Mouse (Mus musculus) A20 (cell line): ENCODE data around the gene Gtf3c5.
A peak's percentile ranks its signal among the peaks of the same experiment; 100 is the strongest.

Source experiments
- DNase-seq: peaks from one replicate; pipeline ENCODE4 v3.0.0-alpha.2; 2011; ENCODE audit warnings: low read depth, low spot score

Gene Gtf3c5

DNA sequence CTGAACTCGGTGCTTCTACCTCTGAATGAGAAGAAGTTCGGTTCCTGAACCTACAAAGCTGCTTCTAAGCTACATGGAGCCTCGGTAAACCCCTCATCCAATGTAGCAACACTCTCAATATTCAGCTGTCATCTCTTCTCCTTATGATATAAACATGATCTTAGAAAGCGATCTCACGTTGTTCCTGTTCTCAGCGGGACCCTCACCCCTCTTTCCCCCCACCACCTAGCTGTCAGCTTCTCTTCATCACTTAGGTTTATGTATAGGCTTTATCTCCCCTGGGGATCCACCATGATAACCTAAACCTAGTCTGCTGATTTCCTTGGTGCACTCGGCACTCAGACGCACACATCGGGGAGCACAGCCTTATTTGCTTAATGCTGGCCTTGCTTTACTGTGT lies at the start of gene Gtf3c5:
Gtf3c5 (minus strand) TSS at position 101 of the 400 bp plus-strand sequence.
- DNase-seq, result no peak

- DNase-seq, result peak; percentile 34
These were observed 49.6 kb upstream of the Gtf3c5 start for GRCm38 (mm10) chr2:28633136-28633535.

DNA sequence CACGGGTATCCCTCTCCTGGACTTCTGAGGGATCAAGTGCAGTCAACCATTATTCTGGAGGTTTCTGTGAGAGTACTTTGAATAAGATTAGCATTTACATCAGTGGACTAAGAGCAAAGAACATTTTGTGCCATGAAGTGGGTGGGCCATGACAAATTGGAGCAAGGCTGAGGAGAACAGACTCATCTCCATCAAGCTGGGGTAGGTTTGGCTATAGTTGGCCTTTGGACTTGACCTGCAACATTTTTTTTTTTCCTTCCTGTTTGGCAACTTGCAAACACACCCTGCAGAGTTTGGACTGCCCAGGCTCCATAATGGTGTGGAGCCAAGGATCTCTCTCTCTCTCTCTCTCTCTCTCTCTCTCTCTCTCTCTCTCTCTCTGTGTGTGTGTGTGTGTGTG lies 49.1 kb upstream of the Gtf3c5 start:
- DNase-seq, result no peak

GRCm38 (mm10) chr2:28629911-28630381 lies 46.4 kb upstream of the Gtf3c5 start:
- DNase-seq, result peak; percentile 64

GRCm38 (mm10) chr2:28628053-28628452 lies 44.5 kb upstream of the Gtf3c5 start:
- peak; percentile 32 for DNase-seq

DNA sequence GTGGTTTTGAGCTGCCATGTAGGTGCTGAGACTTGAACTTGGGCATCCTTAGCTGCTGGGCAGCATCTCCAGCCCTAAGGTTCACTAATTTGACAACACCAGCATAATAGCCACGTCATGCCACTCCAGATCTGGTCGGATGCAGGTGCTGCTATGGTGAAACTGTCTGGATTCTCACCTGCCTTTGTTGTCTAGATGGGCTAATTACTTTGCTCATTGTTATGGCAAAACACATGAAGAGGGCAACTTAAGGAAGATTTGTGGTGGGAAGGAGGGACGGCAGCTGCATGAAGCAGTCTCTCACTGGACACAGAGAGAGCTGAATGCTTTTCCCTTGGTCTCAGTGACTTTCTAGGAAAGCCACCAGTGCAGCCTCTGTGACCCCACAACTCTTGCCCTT lies 42.5 kb upstream of the Gtf3c5 start:
- DNase-seq, result no peak

- DNase-seq, result no peak
These were observed 41.3 kb upstream of the Gtf3c5 start for GRCm38 (mm10) chr2:28624870-28625269.

- DNase-seq, result peak; percentile 89
These were observed 39.1 kb upstream of the Gtf3c5 start for GRCm38 (mm10) chr2:28622521-28623124.

DNA sequence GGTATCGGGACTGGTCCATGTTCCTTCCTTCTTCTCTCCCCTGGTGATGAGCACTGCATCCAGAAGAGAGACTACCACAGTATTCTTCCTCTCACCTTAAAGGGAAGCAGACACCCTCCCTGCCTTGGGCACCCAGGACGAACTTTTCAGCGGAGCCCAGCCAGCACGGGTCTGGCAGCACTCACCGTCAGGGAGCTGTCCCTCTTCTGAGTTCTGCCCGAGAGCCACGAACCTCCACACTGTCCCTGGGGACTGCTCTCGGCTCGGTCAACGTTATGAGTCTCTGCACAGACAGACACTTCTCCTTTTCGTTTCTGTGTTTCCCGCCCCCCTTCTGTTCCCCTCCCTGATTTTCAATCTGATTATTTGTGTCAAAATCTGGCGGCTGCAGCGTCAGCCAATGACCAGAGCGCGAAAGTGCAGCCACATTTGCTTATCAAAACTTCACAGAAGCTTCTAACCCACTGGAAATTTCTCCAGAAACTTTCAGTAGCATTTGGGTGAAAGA lies 38.2 kb upstream of the Gtf3c5 start, which contains the start of gene Gfi1b:
Gfi1b (minus strand) TSS at position 319 of the 508 bp plus-strand sequence.
- DNase-seq, result peak; percentile 96

GRCm38 (mm10) chr2:28621111-28621510 lies 37.6 kb upstream of the Gtf3c5 start:
- no peak for DNase-seq

- DNase-seq, result no peak
These were observed 37.0 kb upstream of the Gtf3c5 start for GRCm38 (mm10) chr2:28620522-28620921.

DNA sequence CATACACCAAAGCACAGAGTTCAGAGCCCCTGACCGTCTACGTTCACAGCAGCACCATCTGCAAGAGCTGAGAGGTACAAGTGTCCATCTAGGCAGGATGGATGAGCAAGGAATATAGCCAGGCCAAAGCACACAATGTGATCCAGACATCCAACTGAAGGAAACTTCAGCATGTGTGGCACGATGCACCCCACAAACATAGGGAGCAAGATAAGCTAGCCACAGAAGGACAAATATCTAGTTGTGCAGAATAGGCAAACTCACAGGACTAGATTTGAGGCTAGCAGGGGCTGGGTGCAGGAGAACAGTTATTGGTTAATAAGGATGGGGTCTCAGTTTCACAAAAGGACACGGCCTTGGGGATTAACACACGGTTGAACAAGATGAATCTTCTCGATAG lies 35.8 kb upstream of the Gtf3c5 start:
- DNase-seq, result no peak

GRCm38 (mm10) chr2:28618777-28619336 lies 35.3 kb upstream of the Gtf3c5 start:
- no peak for DNase-seq

GRCm38 (mm10) chr2:28617498-28618486 lies 34.2 kb upstream of the Gtf3c5 start:
- no peak for DNase-seq

DNA sequence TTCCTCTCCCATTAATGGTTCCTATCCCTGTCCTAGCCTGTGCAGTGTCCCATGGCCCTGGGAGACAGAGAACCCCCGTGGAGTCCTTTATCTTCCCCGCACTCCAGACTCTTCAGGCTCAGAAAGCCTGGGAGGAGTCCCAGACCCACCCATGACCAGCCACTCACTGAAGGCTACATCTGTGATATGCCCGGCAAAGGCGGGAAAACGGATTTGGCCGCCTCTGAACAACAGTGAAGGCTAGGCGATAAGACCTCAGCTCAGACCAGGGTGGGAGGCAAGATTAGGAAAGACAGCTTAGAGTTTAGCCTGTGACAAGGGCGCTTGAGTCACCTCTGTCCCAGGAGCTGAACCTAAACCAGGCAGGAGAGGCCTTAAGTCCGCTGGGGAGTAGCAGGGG lies 33.3 kb upstream of the Gtf3c5 start:
- no peak for DNase-seq

DNA sequence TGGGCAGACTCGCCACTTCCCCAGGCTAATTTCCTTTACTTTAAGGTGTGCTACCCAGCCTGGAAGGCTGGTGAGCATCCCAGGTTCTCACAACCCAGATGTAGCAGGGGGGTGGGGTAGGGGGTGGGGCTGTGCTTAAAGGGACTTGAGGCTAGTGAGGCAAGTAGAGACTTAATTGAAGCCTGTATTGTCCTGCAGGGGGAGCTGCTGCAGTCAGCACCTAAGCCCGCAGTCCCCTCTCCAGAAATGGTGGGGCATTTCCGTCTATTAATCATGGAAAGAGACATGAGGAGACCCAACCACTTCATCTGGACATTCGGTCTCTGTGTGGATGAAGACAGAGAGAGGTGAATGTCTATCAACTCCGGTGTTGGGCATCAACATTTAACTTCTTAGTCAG lies 32.8 kb upstream of the Gtf3c5 start:
- DNase-seq, result peak; percentile 68

DNA sequence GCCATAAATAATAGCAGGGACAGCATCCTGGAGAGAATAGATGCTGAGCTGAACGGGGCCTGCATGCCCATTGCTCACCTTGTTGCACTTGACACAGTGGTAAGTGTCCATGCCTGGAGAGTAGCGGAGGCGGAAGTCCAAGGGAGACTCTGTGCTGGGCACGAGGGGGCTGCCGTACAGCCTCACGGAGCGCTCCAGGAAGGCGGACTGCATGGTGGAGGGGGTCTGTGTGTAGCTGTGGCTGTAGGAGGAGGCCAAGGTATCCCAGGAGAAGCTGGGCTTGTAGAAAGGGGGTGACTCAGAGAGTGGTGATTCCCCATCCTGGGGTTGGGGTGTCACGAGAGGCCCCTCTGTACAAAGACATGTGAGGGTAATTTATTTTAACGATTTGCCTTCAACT lies 30.0 kb upstream of the Gtf3c5 start:
- DNase-seq, result no peak

DNA sequence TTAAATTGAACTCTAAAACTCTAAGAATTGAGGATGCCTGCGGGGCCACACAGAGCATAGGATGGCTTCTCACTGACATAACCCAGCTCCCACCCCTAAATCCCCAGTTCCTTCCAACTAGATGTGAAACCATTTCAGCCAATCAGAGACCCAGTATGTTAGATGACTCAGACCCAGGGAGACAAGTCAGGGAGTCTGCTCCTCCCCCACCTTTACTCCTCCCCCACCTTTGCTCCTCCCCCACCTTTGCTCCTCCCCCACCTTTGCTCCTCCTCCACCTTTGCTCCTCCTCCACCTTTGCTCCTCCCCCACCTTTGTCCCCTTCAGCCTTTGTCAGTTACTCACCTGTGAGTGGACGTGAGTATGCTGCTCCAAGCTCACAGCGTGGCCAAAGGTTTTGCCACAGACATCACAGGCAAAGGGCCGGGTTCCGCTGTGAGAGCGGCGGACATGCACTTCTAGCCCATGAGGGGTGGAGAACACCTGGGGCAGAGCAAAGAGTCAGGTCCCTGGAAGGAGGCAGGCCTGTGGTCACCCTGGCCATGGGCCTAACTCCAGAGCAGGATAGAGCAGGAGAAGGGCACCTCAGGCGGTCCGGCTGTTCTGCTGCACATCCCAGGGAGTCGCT lies 29.0 kb upstream of the Gtf3c5 start:
- DNase-seq, result no peak

- DNase-seq, result no peak
These were observed 27.8 kb upstream of the Gtf3c5 start for GRCm38 (mm10) chr2:28611407-28611787.

- DNase-seq, result no peak
These were observed 27.3 kb upstream of the Gtf3c5 start for GRCm38 (mm10) chr2:28610716-28611406.

DNA sequence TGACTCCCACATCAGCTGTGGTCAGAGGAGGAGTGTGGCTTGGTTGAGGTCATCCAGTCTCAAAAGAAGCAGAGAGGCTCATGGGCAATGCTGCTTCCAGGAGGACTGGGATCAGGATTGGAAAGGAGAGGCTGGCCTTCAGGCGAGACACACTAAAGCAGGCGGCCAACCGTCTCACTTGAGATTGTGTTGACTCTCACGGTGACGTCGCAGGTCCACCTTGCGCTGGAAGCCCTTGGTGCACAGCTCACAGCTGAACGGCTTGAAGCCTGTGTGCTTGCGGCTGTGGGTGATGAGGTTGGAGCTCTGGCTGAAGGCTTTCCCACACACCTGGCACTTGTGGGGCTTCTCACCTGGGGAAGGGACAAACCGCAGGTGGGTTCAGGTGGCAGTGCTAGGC lies 26.3 kb upstream of the Gtf3c5 start:
- DNase-seq, result no peak
